Mouse (Mus musculus): ENCODE measurements around the gene Mrps36.
"Not testable (repeated sequence)": the region's sequence is repeated elsewhere in the genome, so short reads cannot be mapped to it uniquely, and the experiment has no call there.

Mrps36 gene

GRCm38 (mm10) chr13:100744036-100744744, at the start of gene Mrps36:
TSS of gene Mrps36 (minus strand) at chr13:100744659.
- DNase-seq (ENCODE audit: low read depth), result peak; percentile 78

GRCm38 (mm10) chr13:100789083-100789482, 44.6 kb upstream of the Mrps36 start:
- DNase-seq (ENCODE audit: low read depth), result no peak

- DNase-seq (ENCODE audit: low read depth), result not testable (repeated sequence)
These were observed 43.6 kb upstream of the Mrps36 start for GRCm38 (mm10) chr13:100788057-100788456.

GRCm38 (mm10) chr13:100787316-100788010, 43.0 kb upstream of the Mrps36 start:
- no peak for DNase-seq (ENCODE audit: low read depth)

- peak; percentile 74 for DNase-seq (ENCODE audit: low read depth)
These were observed 42.0 kb upstream of the Mrps36 start, which contains the start of gene Ccnb1 for GRCm38 (mm10) chr13:100786414-100786867. TSS of gene Ccnb1 (minus strand) at chr13:100786570.

GRCm38 (mm10) chr13:100785806-100786413, 41.5 kb upstream of the Mrps36 start:
- no peak for DNase-seq (ENCODE audit: low read depth)

- no peak for DNase-seq (ENCODE audit: low read depth)
These were observed 33.0 kb upstream of the Mrps36 start for GRCm38 (mm10) chr13:100777491-100777890.

- no peak for DNase-seq (ENCODE audit: low read depth)
These were observed 32.3 kb upstream of the Mrps36 start for GRCm38 (mm10) chr13:100776710-100777109.

GRCm38 (mm10) chr13:100776056-100776419, 31.6 kb upstream of the Mrps36 start:
- no peak for DNase-seq (ENCODE audit: low read depth)

- peak; percentile 61 for DNase-seq (ENCODE audit: low read depth)
These were observed 31.0 kb upstream of the Mrps36 start, which contains the start of gene Cenph for GRCm38 (mm10) chr13:100775252-100776055. TSS of gene Cenph (minus strand) at chr13:100775899.

- DNase-seq (ENCODE audit: low read depth), result no peak
These were observed 30.2 kb upstream of the Mrps36 start for GRCm38 (mm10) chr13:100774704-100775103.

- DNase-seq (ENCODE audit: low read depth), result no peak
These were observed 10.9 kb upstream of the Mrps36 start for GRCm38 (mm10) chr13:100755329-100755728.

GRCm38 (mm10) chr13:100754186-100754585, 9.7 kb upstream of the Mrps36 start:
- no peak for DNase-seq (ENCODE audit: low read depth)

- no peak for DNase-seq (ENCODE audit: low read depth)
These were observed 8.6 kb upstream of the Mrps36 start for GRCm38 (mm10) chr13:100753011-100753410.

GRCm38 (mm10) chr13:100752529-100752928, 8.1 kb upstream of the Mrps36 start:
- DNase-seq (ENCODE audit: low read depth), result no peak

GRCm38 (mm10) chr13:100751402-100751801, 6.9 kb upstream of the Mrps36 start:
- no peak for DNase-seq (ENCODE audit: low read depth)

GRCm38 (mm10) chr13:100750799-100751198, 6.3 kb upstream of the Mrps36 start:
- DNase-seq (ENCODE audit: low read depth), result no peak

GRCm38 (mm10) chr13:100748638-100749037, 4.2 kb upstream of the Mrps36 start:
- no peak for DNase-seq (ENCODE audit: low read depth)

- no peak for DNase-seq (ENCODE audit: low read depth)
These were observed 1.6 kb upstream of the Mrps36 start for GRCm38 (mm10) chr13:100746090-100746489.

GRCm38 (mm10) chr13:100743346-100744035, 968 bp downstream of the Mrps36 start:
- no peak for DNase-seq (ENCODE audit: low read depth)

- DNase-seq (ENCODE audit: low read depth), result no peak
These were observed 1.6 kb downstream of the Mrps36 start for GRCm38 (mm10) chr13:100742831-100743230.
